Mouse (Mus musculus) small intestine, adult 2 months (tissue): ENCODE measurements around the gene Snd1.

ENCODE experiments used
- CTCF ChIP-seq: fragments of 200-500 bp; IDR thresholded peaks from 2 replicates; pipeline ENCODE4 v1.5.1; 2012; ENCODE audit warnings: low read depth, mild to moderate bottlenecking, control low read depth, inconsistent platforms, low read length, moderate library complexity, mixed read lengths; ENCODE audit not compliant: insufficient replicate concordance, insufficient read length; ENCODE audit errors: extremely low read depth
- POLR2A ChIP-seq: fragments of 200-500 bp; IDR thresholded peaks from 2 replicates; pipeline ENCODE4 v1.6.1; 2012; ENCODE audit warnings: low read depth, mild to moderate bottlenecking, control low read depth, inconsistent platforms, low read length, moderate library complexity

GRCm38 (mm10) chr6:28832751-28833291, 357.9 kb downstream of the Snd1 start:
- TF ChIP-seq POLR2A = no peak
- TF ChIP-seq CTCF = no peak
